Mouse (Mus musculus) midbrain, embryonic 10.5 days (tissue): ENCODE results near the gene Tenm4. TPM values are rescaled to one million over a fixed set of nuclear protein-coding genes. Genes with fewer than 3 reads are reported as not detected.

Experiments
- DNase-seq: peaks from one replicate; pipeline ENCODE4 v3.0.0-alpha.2; 2017; ENCODE audit warnings: low spot score
- H3K27ac ChIP-seq: fragments of 300-500 bp; sonication (generic); replicated peaks from 2 replicates; pipeline ENCODE4 v1.5.1; 2016; ENCODE audit warnings: mild to moderate bottlenecking
- H3K27me3 ChIP-seq: fragments of 300-500 bp; sonication (generic); 2 replicates; pipeline ENCODE4 v1.6.1; 2016; ENCODE audit warnings: low read depth, mild to moderate bottlenecking; ENCODE audit not compliant: poor library complexity, severe bottlenecking
- H3K36me3 ChIP-seq: fragments of 300-500 bp; sonication (generic); 2 replicates; pipeline ENCODE4 v1.6.1; 2016; ENCODE audit warnings: mild to moderate bottlenecking, moderate library complexity
- H3K4me1 ChIP-seq: fragments of 300-500 bp; sonication (generic); 2 replicates; pipeline ENCODE4 v1.6.1; 2016
- H3K4me3 ChIP-seq: fragments of 300-500 bp; sonication (generic); 2 replicates; pipeline ENCODE4 v1.5.1; 2016; ENCODE audit warnings: mild to moderate bottlenecking, moderate library complexity
- H3K9me3 ChIP-seq: fragments of 300-500 bp; sonication (generic); replicated peaks from 2 replicates; pipeline ENCODE4 v1.6.1; 2016; ENCODE audit warnings: mild to moderate bottlenecking
- WGBS: fragments of 180-500 bp; shearing (Covaris S2); methylation state at CpG from one replicate; pipeline ENCODE4 v1.1.7; 2016; 5-methylcytosine and 5-hydroxymethylcytosine counted together
- polyA plus RNA-seq: library from polyadenylated mRNA; unstranded; fragments of >200 nt; fragmentation: Nextera tagmentation; extraction: Ambion mirVana; gene quantifications from 2 replicates; pipeline ENCODE4 v1.2.1, GENCODE M21; 2016

The Tenm4 gene
- polyA plus RNA-seq, 1 experiment from 2014 or later: 27.4 TPM

DNA sequence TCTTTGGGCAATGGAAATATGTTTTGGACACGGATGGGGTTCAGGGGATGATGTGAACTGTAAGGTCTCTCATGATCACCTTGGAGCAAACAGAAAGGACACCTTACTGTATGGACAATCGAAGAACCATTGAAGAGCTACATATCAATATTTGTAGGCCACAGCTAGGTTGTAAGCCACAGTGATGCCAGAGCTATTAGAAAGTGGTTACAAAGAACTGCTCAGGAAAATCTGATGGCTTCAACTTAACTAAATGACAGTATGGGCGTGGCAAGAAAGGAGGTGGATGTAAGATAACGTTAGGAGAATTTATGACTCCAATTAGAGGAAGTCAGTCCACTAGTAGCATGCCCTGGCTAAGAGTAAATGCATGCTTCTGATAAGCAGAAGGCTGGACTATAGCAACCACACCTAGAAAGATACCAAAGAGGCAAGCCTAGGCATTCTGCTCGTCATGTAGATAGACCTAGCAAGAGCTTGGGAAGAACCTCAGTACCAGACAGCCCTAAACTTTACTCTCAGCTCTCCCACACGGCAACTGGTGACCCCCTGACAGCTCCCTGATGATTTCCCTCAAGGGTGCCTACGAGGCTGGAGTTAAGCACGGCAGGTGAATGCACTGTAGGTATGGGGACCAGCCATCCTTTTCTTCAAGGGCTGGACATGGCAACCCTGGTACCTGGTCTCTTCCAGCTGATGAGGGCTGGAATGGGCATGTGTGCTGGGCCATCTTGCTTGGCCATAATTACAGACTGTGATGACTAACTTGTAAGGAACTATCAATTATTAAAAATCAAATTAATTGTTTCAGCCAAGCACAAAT lies 534.5 kb downstream of the Tenm4 start:
- Histone ChIP-seq H3K27me3 (peaks cover 13% of the 10 kb centered on the region; the same call in 1 of the 2 replicates), H3K27ac (no peak overlapping the region), H3K36me3 (peaks cover 92% of the 10 kb centered on the region), H3K4me3 (no peak overlapping the region), H3K4me1 (no peaks in the 10 kb centered on the region), H3K9me3 (no peaks in the 10 kb centered on the region)
- WGBS: 90% methylated on average over 8 of the region's 8 CpGs
- DNase-seq: no peak

- Histone ChIP-seq H3K36me3 (peaks cover 93% of the 10 kb centered on the region), H3K4me1 (no peaks in the 10 kb centered on the region), H3K4me3 (no peak overlapping the region), H3K27ac (no peak overlapping the region), H3K9me3 (no peaks in the 10 kb centered on the region), H3K27me3 (peaks cover 23% of the 10 kb centered on the region; the same call in 1 of the 2 replicates)
- WGBS: 93% methylated on average over 7 of the region's 7 CpGs
- DNase-seq: no peak
These were observed 535.5 kb downstream of the Tenm4 start for GRCm38 (mm10) chr7:96706531-96706930.

DNA sequence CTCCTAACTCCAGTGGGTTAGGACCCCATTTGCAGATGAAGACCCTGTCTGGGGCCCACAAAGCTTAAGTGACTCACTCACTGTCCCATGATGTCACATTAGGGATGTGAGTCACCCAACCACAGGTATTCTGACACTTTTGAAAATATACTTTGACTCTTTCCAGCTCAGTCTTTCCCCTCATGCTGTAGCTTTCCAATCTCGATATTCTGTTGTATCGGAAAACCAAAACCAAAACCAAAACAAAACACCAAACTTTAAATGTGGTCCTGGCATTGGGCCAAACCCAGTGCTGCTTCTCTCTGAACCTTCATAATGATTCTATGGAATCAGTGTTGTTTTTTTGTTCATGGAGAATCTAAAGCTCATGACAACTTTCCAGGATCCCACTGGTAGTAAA lies 536.1 kb downstream of the Tenm4 start:
- peaks cover 28% of the 10 kb centered on the region; the same call in 1 of the 2 replicates for H3K27me3 ChIP-seq
- H3K4me3 ChIP-seq: no peak overlapping the region
- 98% methylated on average over 2 of the region's 2 CpGs for WGBS
- no peaks in the 10 kb centered on the region for H3K9me3 ChIP-seq
- peaks cover 90% of the 10 kb centered on the region for H3K36me3 ChIP-seq
- no peaks in the 10 kb centered on the region for H3K4me1 ChIP-seq
- no peak overlapping the region for H3K27ac ChIP-seq
- no peak for DNase-seq

DNA sequence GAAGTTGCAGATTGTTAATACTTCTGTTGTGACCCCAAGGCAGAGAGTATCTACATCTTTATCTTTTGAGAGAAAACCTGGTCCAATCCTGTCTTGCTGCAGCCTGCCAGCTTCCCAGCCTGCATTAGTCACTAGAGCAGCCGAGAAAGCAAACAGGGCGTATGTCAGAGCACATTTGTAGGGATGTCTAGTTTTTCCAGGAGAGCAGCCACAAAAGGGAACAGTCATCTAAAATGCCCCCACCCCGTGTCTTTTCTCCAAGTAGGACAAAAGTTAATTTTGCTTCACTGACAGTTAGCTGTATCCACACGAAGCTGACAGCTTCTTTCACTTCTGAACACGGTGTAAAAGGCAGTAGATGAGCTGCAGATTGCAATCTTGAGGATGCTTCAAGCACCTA lies 537.0 kb downstream of the Tenm4 start:
- peaks cover 36% of the 10 kb centered on the region for H3K27me3 ChIP-seq
- no peak overlapping the region for H3K27ac ChIP-seq
- no peaks in the 10 kb centered on the region for H3K9me3 ChIP-seq
- WGBS: 94% methylated on average over 5 of the region's 5 CpGs
- H3K36me3 ChIP-seq: peaks cover 84% of the 10 kb centered on the region
- no peaks in the 10 kb centered on the region for H3K4me1 ChIP-seq
- no peak overlapping the region for H3K4me3 ChIP-seq
- no peak for DNase-seq

DNA sequence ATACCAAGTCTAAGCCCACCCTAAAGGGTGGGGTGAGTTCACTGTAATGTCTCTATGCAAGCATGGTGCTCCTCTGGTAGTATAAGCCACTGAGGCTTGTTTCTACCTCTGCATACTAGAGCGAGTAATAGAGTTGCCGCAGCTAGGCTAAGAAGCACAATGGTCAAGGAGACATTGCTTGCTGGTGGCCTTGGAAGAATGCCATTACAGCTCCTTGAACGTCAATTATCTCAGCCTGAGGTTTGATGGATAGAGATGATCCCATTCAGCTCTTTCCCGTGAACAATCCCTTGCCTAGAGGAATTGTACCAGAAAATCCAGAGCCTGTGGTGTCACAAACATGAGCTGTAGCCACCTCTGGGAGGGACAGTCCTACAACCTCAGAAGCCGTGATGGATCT lies 537.5 kb downstream of the Tenm4 start:
- no peaks in the 10 kb centered on the region for H3K9me3 ChIP-seq
- H3K36me3 ChIP-seq: peaks cover 84% of the 10 kb centered on the region
- peaks cover 41% of the 10 kb centered on the region for H3K27me3 ChIP-seq
- DNase-seq: no peak
- H3K4me1 ChIP-seq: no peaks in the 10 kb centered on the region
- H3K27ac ChIP-seq: no peak overlapping the region
- 92% methylated on average over 5 of the region's 5 CpGs for WGBS
- no peak overlapping the region for H3K4me3 ChIP-seq

DNA sequence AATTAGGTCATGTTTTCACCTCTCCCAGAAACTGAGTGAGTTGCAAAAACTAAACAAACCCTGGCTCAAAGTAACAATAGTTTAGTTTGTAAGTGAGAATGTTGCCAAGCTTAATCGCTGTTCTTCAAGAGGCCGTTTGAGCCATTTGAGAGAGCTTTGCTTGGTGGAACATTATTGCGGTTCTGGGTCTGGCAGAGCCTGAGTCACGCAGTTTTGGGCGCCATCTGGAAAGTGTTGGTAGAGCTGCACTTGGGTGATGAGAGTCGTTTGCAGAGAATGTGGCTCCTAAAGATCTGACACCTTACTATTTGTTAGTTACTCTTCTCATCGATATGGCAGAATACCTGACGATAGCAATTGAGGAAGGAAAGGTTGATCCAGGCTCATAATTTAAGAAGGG lies 537.9 kb downstream of the Tenm4 start:
- H3K27ac ChIP-seq: no peak overlapping the region
- DNase-seq: no peak
- H3K4me1 ChIP-seq: no peaks in the 10 kb centered on the region
- WGBS: 95% methylated on average over 8 of the region's 8 CpGs
- no peaks in the 10 kb centered on the region for H3K9me3 ChIP-seq
- peaks cover 80% of the 10 kb centered on the region for H3K36me3 ChIP-seq
- peaks cover 45% of the 10 kb centered on the region for H3K27me3 ChIP-seq
- H3K4me3 ChIP-seq: no peak overlapping the region

- no peak for DNase-seq
- peaks cover 75% of the 10 kb centered on the region for H3K36me3 ChIP-seq
- H3K9me3 ChIP-seq: no peaks in the 10 kb centered on the region
- no peaks in the 10 kb centered on the region for H3K4me1 ChIP-seq
- peaks cover 54% of the 10 kb centered on the region for H3K27me3 ChIP-seq
- 86% methylated on average over 4 of the region's 4 CpGs for WGBS
- H3K27ac ChIP-seq: no peak overlapping the region
- H3K4me3 ChIP-seq: no peak overlapping the region
These were observed 538.8 kb downstream of the Tenm4 start for GRCm38 (mm10) chr7:96709891-96710290.

- Histone ChIP-seq H3K27ac (no peak overlapping the region), H3K36me3 (peaks cover 75% of the 10 kb centered on the region), H3K4me1 (no peaks in the 10 kb centered on the region), H3K27me3 (peaks cover 62% of the 10 kb centered on the region), H3K9me3 (no peaks in the 10 kb centered on the region), H3K4me3 (no peak overlapping the region)
- 88% methylated on average over 1 of the region's 1 CpGs for WGBS
- DNase-seq: no peak
These were observed 539.6 kb downstream of the Tenm4 start for GRCm38 (mm10) chr7:96710658-96711071.

DNA sequence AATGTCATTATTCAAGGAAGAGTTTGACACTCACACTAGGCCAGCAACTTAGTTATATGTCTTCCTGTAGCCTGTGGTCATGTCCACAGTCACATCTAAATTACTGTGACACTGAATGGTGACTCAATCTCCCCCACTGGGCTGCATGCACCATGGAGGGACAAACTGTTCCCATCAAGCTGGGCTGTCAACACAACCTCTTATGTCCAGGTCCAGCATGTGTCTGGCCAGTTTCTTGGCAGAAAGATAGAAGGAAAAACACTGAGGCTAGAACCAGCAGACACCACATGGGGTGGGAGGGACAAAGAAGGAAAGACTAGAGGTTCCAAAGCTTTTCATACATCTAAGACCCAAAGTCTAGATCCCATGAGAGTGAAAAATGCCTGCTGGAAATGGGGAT lies 541.8 kb downstream of the Tenm4 start:
- H3K9me3 ChIP-seq: no peaks in the 10 kb centered on the region
- H3K27me3 ChIP-seq: peaks cover 84% of the 10 kb centered on the region
- no peak overlapping the region for H3K4me3 ChIP-seq
- no peak overlapping the region for H3K27ac ChIP-seq
- no peak for DNase-seq
- H3K4me1 ChIP-seq: peaks cover 7% of the 10 kb centered on the region
- peaks cover 71% of the 10 kb centered on the region for H3K36me3 ChIP-seq

- no peak for DNase-seq
- H3K27ac ChIP-seq: no peak overlapping the region
- H3K36me3 ChIP-seq: peaks cover 47% of the 10 kb centered on the region
- H3K9me3 ChIP-seq: no peaks in the 10 kb centered on the region
- no peak overlapping the region for H3K4me3 ChIP-seq
- WGBS: 89% methylated on average over 4 of the region's 4 CpGs
- H3K4me1 ChIP-seq: peaks cover 42% of the 10 kb centered on the region
- peaks cover 92% of the 10 kb centered on the region for H3K27me3 ChIP-seq
These were observed 545.9 kb downstream of the Tenm4 start for GRCm38 (mm10) chr7:96716911-96717310.

DNA sequence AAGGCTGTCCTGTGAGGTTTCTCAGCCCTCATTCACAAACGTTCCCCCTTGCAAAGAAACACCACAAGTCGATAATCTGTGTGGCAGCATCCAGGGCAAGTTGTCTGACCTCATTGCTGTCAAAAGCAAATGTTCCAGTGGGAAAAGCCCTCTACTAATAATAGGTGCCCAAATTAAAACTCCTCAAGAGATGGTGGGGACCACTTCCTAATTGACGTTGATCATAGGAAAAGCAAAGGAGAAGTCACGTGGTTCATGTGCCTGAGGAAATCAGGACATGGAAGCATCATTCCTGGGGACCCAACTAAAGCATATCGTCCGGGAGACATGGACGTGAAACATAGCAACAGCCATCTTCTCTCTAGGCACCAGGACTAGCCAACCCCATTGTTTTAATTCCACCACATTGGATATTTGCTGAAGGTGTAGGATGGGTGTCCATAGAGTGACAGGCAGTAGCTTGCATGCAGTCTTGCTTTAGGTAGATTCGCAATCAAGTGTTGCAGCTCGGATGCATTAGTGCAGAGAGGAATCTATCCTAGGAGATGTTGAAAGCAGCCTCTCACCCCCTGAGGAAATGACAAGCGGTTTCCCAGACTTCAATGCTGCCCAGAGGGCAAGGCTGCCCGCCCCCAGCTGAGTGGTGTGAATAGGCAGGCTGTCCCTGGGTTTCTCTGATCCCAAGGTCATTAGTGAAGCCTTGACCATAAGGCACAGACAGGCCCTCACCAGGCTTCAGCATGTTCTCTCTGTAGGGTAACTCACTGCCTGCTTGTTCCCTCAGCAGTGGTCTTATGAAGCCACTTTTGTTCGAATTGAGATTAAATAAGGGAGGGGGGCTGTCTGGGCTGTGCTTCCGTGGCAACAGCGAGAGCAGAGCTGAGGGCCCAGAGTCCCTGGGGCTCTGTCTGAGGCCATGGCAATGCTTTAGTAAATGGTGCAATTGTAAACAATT lies 547.4 kb downstream of the Tenm4 start:
- H3K27ac ChIP-seq: peak overlapping the region; percentile 74
- H3K36me3 ChIP-seq: peaks cover 44% of the 10 kb centered on the region
- peaks cover 54% of the 10 kb centered on the region for H3K4me1 ChIP-seq
- 37% methylated on average over 14 of the region's 14 CpGs for WGBS
- H3K9me3 ChIP-seq: no peaks in the 10 kb centered on the region
- peak; percentile 65 for DNase-seq
- peaks cover 93% of the 10 kb centered on the region for H3K27me3 ChIP-seq
- no peak overlapping the region for H3K4me3 ChIP-seq

DNA sequence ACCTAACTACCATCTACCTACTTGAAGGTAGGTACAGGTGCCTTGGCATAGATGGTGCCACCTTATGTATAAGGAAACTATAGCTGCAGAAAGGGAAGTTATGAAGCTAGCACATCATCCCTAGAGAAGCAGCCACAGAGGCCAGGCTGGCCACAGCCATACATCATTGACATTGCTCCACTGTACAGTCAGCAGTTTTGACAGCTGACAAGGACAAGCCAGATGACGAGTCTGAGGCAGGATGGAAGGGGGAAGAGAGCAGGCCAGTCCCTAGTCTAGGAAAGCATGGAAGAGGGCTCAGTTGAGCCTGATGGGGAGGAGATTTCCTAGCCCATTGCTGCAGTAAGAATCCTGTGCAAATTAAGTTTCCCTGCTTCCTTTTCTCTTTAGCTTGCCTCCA lies 548.9 kb downstream of the Tenm4 start:
- no peak for DNase-seq
- H3K27me3 ChIP-seq: peaks cover 93% of the 10 kb centered on the region
- peaks cover 58% of the 10 kb centered on the region for H3K4me1 ChIP-seq
- 0 out of 2 replicates have a peak overlapping the region, but pooled peaks have one; percentile 13 for H3K27ac ChIP-seq
- WGBS: 88% methylated on average over 1 of the region's 1 CpGs
- no peak overlapping the region for H3K4me3 ChIP-seq
- H3K9me3 ChIP-seq: no peaks in the 10 kb centered on the region
- H3K36me3 ChIP-seq: peaks cover 53% of the 10 kb centered on the region
